Mouse (Mus musculus) large intestine, adult 2 months (tissue): ENCODE measurements around the gene Pafah2. TPM values are rescaled to one million over a fixed set of nuclear protein-coding genes. Genes with fewer than 3 reads are reported as not detected.

Experiments used
- DNase-seq: peaks from one replicate; pipeline ENCODE4 v3.0.0-alpha.2; 2012; ENCODE audit warnings: low read depth, low spot score
- WGBS: fragments of 180-500 bp; shearing (Covaris S2); methylation state at CpG from one replicate; pipeline ENCODE4 v1.1.7; 2018; 5-methylcytosine and 5-hydroxymethylcytosine counted together
- polyA plus RNA-seq: library from polyadenylated mRNA; depleted of rRNA; stranded (reverse); fragments of >200 nt; gene quantifications from 2 replicates; pipeline ENCODE4 v1.2.3, GENCODE M21; 2012

Pafah2 gene
- polyA plus RNA-seq, 1 experiment: 32.1 TPM

DNA sequence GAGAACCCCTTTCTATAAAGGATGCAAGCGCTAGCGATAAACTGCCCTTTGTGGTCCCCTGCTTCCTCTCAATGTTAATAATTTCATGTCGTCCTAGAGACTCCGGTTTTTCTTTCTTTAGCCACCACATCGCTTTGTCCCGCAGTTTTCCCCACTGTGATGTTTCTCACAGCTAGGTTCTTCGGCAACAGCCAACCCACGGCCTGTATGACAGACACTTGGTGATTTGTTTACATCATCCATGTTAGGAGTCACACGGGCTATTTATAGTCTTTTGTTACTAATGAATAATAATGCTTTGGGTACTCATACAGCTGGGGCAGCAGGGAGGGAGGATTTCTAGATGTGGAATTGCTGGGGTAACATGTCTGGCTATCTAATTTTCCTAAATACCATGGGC, 55.4 kb downstream of the Pafah2 start:
- 72% methylated on average over 9 of the region's 9 CpGs for WGBS
- DNase-seq: no peak

DNA sequence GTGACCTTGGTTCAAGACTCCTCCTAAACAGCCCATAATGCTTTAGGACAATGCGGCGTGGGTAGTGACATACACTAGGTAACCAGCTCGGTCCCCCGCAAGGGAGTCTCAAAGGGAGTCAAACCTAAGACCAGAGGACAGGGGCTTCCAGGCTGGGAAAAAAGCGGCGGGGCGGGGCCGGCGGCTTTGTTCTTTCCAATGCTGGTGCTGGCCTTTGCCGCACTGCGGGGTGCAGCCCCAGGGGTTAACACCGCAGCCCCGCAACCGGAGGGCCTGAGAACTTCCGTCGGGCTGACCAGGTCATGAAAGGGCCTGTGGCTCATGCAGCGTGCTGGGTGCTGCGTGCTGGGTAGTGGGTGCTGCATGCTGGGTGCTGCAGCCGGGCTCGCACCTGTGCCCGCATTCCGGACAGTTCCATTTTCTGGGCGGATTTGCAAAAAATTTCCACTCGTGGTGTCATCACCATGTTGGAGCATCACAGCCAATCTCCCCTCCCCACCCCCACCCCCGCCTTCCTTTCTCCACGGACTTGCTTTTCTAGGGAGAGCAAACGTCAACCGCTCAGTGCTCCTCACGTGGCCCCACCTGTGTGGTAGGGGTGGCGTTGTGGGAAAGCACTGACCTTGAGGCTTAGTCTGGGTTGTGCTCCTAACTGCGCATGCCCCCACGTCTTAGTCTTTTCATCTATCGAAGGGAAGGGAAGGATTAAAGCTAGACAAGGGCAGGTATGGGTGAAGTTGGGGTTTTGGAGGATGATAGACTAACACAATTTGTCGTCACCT, 57.7 kb downstream of the Pafah2 start:
- DNase-seq: no peak
- WGBS: 72% methylated on average over 34 of the region's 34 CpGs

DNA sequence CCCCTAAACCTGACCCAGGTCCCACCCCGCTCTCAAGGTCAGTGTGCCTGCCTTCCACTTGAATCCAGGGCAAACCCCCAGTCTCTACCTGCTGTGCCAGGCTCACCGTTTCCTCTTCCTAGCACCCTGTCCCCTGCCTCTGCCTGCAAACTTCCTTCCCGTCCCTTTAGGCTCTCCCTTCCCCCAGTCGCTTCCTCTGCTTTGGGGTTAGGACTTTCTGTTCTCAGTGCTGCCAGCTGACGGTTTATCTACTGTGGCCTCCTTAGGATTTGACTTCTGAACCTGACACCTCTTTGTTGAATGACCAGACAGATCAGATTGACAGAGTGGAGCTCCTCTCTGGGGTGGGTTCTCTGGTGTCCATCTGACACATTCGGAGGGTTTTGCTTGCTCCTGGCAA, 59.2 kb downstream of the Pafah2 start:
- peak; percentile 35 for DNase-seq
- WGBS: 18% methylated on average over 6 of the region's 6 CpGs

DNA sequence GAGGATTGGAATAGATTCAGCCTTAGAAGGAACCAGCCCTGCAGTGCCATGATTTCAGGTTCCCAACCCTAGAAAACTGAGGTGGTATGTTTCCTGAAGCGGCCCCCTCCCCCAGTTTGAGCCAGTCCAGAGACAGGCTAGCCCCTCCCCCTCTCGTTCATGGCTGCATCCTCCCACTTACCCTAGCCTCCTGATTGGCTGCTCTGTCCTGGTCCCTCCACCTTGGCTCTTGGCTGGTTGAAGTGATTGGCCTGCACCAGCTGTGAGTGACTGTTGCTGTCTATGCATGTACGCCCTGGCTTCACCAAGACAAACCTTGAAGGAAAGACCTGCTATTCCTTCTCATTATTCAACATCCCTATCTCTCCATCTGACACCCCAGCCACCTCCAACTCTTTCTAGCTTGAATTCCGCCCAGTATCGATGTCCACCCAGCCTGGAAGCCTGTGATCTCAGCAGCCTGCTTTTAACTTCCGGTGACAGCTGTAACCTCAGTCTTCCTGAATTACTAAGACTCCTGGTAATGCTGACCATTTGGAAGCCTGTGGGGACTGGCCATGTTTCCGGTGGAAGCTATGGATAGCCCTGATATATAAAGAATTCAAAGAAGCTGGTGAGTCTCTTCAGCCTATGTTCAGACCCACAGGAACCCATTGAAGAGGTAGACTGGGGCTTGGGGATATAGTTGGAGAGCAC, 61.2 kb downstream of the Pafah2 start:
- 71% methylated on average over 7 of the region's 7 CpGs for WGBS
- no peak for DNase-seq

DNA sequence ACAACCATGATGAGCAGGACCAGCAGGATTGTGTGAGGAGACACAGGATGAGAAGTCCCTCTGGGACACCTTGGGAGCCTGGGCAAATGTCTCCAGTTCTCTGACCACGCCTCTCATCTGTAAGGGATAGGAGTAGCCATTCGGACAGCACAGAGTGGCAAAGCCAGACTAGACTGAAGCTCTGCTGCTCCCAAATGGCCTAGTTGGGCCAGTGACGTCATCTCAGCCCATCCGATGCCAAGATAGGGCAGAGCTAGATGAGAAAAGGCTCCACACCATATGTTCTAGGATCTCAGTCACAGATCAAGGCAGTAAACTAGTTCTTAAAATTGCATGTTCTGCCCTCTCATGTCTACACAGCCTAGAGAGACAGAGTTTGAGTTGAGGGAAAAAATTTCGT, 62.7 kb downstream of the Pafah2 start:
- 78% methylated on average over 5 of the region's 5 CpGs for WGBS
- no peak for DNase-seq

DNA sequence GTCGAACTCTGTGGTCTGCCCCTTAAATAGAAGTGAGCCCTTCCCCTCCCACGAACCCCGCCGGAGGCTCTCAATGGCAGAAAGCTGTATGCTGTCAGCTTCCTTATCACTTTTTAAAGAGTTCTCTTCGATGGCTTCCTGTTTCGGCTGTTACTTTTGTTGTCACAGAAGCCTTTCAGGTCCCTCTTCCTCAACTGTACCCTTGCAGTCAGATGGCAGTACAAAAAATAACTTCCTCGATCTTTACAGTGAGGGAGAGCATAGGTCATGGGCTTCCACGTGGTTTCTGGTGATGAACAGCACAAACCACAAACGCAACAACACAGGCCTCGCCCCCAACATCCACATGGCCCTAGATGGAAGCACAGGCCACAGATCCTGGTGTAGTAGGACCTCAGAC, 64.2 kb downstream of the Pafah2 start:
- no peak for DNase-seq
- 59% methylated on average over 10 of the region's 10 CpGs for WGBS

DNA sequence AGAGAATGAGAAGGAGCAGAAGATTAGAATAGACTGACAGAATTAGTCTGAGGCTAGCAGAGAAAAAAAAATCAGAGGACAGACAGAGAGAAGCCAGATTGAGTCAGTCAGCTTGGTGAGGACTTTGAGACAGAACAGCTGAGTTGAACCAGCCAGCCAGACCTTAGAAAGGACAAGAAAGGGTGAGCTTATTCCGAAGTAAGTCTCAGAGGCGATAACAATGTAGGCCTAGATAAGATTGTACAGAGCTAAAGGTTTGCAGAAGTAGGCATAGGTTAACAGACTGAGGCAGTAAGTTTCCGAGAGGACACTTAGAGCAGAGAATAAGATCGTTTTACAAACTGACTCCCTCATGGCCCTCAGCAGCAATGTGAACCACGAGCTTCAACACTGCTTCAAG, 65.1 kb downstream of the Pafah2 start:
- 85% methylated on average over 5 of the region's 5 CpGs for WGBS
- no peak for DNase-seq

DNA sequence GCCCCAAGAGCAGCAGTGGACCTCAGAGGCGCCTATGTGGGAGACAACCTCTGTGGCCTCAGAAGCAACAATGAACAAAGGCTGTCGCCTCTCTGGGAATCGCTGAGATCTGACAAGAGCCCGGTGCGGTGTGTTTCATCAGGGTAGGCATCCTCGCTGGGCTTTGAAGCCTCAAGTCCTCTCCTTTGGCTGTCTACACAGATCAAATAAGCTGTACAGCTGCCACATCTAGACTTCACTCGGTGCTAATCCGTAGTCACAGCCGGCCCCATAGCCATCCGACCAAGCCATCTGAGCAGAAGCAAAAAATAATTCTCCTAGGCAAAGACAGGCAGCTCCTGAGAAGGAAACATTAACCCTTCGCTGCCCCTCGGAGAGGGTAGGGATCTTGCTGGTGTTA, 69.7 kb downstream of the Pafah2 start:
- DNase-seq: no peak
- 74% methylated on average over 12 of the region's 12 CpGs for WGBS

DNA sequence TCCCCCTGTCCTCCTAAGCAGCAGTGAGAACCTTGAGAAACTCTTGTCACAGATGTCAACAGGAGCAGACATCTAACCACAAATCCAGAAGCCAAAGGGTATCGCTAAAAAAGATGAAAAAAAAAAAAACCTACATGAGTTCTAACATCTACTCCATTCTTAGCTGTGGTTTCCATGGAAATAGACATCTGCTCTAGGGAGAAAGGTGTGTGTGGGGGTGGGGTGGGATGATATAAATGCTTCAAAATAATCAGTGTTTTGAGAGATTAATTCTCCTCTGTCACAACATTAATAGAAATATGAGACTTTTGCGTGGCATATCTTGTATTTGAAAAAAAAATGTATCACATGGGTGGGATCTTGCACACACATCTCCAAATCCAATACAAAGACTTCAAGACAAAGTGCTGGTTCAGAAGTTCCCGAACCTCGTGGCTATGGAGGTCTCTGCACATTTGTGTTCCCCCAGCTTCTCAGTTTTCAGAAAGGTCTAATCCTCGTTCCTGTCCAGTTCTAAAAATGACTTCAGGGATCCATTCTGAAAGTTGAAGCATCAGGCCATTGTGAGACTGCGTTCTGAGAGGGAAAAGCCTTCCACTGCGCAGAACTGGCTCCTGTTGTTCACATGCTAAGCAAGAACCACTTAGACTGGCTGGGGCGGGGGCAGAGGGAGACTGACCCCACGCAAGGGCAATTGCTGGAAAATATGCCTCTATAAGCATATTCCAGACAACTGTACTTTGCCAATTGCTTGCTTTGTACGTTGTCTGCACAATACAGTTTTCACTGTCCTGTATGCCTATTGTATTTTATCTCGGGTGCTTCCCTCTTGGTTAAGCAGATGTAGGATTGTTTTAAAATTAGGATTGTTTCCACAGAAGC, 70.5 kb downstream of the Pafah2 start:
- WGBS: 81% methylated on average over 11 of the region's 11 CpGs
- no peak for DNase-seq

DNA sequence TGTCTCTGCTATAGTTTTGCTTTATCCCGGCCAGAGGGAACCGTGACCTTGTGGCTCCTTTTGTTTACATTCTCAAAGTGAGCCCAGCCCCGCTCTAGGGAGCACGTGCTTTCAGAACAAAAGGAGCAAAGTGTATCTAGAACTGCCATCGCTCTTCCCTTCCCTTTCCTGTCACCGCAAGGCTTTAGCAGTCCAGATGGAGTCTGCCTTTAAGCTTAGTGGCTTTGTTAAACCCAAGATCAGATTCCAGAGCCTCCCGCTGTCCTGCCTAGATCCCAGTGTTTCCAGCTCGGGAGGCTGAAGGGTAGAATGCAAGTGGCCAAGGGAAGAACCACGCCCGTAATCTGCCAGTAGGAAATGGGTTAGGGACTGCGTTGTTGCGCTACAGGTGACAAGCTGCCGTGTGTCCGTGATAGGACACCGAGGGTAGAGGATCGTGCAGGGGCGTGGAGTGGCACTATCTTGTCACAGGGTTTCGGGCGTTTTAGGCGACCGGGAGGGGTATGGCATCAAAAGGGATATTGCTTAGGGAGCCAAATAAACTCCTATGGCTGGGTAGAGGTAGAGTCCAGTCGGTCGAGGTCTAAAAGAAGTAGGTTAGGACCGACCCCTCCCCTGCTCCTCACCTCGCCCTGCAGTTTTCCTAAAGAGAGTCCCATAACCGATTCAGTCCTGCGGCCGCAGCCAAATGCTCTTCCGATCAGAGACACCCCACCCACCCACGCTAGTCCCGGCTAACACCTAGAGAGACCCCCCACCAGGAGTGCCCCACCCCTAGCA, 71.5 kb downstream of the Pafah2 start:
- peak; percentile 46 for DNase-seq
- WGBS: under 1% methylated on average over 31 of the region's 31 CpGs

DNA sequence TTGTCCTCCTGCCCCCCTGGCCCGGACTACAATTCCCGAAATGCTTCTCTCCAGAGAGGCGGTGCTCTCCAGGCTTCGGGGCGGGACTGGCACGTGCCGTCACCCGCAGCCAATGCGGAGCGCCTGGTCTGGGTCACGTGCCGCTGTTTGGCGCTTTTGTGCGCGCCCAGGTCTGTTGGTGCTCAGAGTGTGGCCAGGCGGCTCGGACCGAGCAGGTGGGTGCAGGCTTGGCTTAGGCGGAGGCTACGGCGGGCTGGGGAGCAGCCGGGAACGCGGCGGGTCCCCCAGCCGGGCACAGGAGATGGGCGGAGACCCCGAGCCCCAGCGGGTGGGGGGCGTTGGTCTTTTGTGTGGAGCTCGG, 72.1 kb downstream of the Pafah2 start, which contains the start of gene Stmn1:
TSS of gene Stmn1 (plus strand) at position 106 of the 361 bp plus-strand sequence.
- 1% methylated on average over 31 of the region's 31 CpGs for WGBS
- DNase-seq: peak; percentile 78

DNA sequence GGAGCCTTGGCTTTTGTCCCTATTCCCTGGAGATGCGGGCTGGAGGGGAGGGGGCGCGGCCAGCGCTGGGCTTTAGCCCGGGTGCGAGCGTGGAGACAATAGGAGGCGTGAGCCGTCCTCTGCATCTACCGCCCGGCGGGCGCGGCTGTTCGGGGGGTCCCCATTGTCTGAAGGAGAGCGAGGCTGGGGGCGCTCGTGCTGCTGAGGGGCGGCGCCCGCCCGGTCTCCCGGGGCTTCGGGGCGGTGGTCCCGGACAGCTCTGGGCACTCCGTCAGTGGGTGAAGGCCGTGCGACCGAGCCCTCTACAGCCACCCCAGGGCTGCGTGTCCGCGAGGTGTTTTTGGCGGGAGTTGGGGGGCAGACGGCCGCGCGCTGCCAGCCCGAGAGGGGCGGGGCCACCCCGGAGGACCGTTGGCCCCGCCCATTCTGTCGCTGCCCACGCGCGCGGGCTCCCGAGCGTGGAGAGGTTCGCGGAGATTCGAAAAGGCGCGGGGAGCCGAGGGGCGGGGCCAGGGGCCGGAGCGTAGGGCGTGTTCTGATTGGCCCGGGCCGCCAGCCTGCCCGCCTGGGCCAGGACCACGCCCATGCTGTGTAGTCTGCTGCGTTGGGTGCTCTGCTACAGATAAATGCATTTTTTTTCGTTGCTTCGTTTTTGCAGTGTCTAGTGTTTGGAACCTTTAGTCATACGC, 72.6 kb downstream of the Pafah2 start:
- WGBS: under 1% methylated on average over 68 of the region's 68 CpGs
- DNase-seq: peak; percentile 68

DNA sequence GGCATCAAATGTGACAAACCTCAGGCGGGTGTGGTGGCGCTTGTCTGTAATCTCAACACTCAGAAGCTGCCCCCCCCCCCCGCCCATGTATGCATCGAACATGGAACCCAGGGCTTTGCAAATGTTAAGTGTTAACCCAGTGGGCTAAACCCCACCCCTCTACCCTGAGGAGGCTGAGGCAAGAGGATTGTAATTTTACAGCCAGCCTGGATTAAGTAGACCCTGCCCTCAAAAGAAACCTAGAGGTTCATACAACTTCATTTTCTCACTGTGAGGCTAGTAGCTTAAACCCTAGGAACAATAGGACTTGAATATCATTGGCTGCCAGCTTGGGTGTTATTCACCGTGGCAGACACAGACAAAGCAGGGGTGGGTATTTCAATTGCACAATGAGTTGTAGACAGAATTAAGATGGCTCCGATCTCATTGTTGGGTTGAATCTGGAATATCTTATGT, 73.2 kb downstream of the Pafah2 start:
- DNase-seq: no peak
- 6% methylated on average over 6 of the region's 6 CpGs for WGBS

DNA sequence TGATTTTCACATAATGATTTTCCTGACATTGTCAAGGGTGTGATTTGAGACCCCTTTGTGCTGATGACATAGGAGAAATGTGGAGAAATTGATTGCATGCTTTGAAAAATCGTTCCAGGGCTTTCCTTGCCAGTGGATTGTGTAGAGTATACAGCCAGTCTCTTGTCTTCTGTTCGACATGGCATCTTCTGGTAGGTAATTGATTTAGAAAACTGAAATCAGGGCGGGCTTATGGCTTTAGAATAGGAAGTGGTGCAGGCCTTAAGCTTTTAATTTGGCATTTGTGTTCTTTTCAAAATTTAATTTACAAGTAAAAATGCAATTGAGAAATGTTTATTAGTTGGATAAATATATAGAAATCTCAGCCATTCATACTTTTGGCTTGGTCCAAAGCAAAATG, 73.9 kb downstream of the Pafah2 start:
- DNase-seq: no peak
- WGBS: 46% methylated on average over 3 of the region's 3 CpGs

DNA sequence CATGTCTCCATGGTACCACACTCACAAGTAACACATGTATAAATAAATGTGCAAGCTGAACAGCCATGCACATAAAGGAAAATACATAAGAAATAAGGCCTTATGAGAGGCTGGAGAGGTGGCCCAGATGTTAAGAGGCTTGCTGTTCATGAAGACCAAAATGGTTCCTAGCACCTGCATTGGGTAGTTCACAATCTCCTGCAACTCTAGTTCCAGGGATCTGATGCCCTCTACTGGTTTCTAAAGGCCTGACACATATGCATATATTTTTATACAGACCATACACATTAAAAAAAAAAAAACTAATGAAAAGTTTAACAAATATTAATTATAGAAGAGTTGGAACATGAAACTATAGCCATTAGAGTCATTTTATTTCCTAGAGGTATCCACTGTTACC, 75.3 kb downstream of the Pafah2 start:
- DNase-seq: no peak

DNA sequence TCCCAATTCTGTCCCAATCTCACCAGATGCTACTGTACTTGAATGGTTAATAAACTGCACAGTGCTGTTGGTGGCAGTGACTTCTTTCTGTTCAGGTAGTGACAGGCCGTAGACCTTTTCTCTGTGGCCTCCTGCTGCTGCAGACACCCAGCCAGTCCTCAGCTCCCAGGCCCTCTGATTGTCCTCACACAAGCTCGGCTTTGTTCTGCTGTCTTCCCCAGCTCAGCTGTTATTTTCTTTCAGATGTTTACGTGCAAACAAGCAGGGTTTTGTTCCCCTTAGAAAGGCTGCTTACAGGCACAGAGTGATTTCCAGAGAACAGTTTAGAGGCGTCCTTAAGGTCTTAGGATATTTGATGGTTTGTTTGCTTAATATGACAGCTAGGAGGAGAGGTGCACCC, 77.6 kb downstream of the Pafah2 start:
- 78% methylated on average over 4 of the region's 4 CpGs for WGBS
- no peak for DNase-seq

DNA sequence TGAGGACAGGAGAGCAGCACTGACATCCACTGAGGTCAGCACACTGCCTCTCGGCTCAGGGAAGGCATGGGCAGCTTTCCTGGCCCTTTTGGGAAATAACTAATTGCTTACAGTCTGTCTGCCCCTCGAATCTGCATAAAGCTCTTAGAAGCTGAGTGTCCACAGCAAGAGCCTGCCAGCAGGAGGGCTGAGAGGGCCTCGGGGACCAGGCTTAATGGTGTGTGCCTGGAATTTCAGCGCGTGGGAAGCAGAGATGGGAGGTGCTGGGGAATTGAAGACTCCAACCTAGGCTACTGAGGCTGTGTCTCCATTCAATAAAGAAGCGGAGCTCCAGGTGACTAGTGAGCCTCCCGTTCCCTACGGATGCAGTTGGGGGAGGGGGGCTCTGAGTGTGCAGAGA, 78.1 kb downstream of the Pafah2 start:
- no peak for DNase-seq
- 82% methylated on average over 8 of the region's 8 CpGs for WGBS

DNA sequence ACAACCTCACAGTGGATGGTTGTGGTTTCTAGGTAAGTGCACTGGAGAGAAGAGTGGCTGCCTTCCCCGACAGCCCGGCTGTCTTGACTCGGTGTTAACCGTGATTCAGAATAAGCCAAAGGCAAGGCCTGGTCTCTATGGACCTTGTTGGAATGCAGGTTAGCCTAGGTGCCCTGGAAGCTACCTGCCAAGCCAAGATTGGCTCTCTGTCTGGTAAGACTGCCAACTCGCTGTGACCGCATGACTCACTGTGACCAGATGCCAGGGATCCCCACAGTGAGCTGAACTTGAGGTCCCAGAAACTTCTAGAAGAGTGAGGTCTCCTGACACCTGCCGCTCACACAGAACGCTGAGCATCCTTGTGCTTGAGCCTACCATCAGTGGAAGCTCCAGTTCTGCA, 80.8 kb downstream of the Pafah2 start:
- WGBS: 85% methylated on average over 8 of the region's 8 CpGs
- DNase-seq: no peak
